Mouse (Mus musculus) midbrain, postnatal 0 days (tissue): ENCODE measurements around the gene Ccdc51. TPM values are rescaled to one million over a fixed set of nuclear protein-coding genes. Genes with fewer than 3 reads are reported as not detected.

Source experiments
- ATAC-seq: fragments of 200-750 bp; cut with Nextera tagmentation; 2 replicates; pipeline ENCODE4 v1.8.0; 2017; ENCODE audit warnings: moderate number of reproducible peaks, mild to moderate bottlenecking, moderate TSS enrichment, moderate library complexity; ENCODE audit not compliant: low FRiP score
- DNase-seq: peaks from one replicate; pipeline ENCODE4 v3.0.0-alpha.2; 2015; ENCODE audit warnings: low spot score
- H3K27ac ChIP-seq: fragments of 300-500 bp; sonication (generic); 2 replicates; pipeline ENCODE4 v1.5.1; 2014; ENCODE audit warnings: low read depth, mild to moderate bottlenecking, low read length, mixed read lengths
- H3K27me3 ChIP-seq: fragments of 300-500 bp; sonication (generic); 2 replicates; pipeline ENCODE4 v1.6.1; 2014; ENCODE audit warnings: low read length, control low read depth, mixed read lengths; ENCODE audit not compliant: insufficient read depth
- H3K36me3 ChIP-seq: fragments of 300-500 bp; sonication (generic); 2 replicates; pipeline ENCODE4 v1.6.1; 2014; ENCODE audit warnings: low read length, control low read depth, mixed read lengths; ENCODE audit not compliant: insufficient read depth
- H3K4me1 ChIP-seq: fragments of 300-500 bp; sonication (generic); 2 replicates; pipeline ENCODE4 v1.6.1; 2014; ENCODE audit warnings: mild to moderate bottlenecking, control low read depth, antibody characterized with exemption, low read length, mixed read lengths; ENCODE audit not compliant: insufficient read depth
- H3K4me2 ChIP-seq: fragments of 300-500 bp; sonication (generic); 2 replicates; pipeline ENCODE4 v1.6.1; 2014; ENCODE audit warnings: low read depth, mild to moderate bottlenecking, low read length, mixed read lengths; ENCODE audit not compliant: poor library complexity, severe bottlenecking
- H3K4me3 ChIP-seq: fragments of 300-500 bp; sonication (generic); 2 replicates; pipeline ENCODE4 v1.5.1; 2014; ENCODE audit warnings: low read depth, mild to moderate bottlenecking, low read length, moderate library complexity
- H3K9ac ChIP-seq: fragments of 300-500 bp; sonication (generic); replicated peaks from 2 replicates; pipeline ENCODE4 v1.6.1; 2014; ENCODE audit warnings: mild to moderate bottlenecking, low read length, moderate library complexity, mixed read lengths; ENCODE audit not compliant: poor library complexity, severe bottlenecking
- H3K9me3 ChIP-seq: fragments of 300-500 bp; sonication (generic); 2 replicates; pipeline ENCODE4 v1.6.1; 2016; ENCODE audit warnings: low read length, control low read depth
- CTCF ChIP-seq: IDR thresholded peaks from 2 replicates; pipeline ENCODE4 v1.5.1; 2016; ENCODE audit warnings: antibody characterized with exemption, mild to moderate bottlenecking
- WGBS: fragments of 180-500 bp; shearing (Covaris S2); extraction: QIAGEN DNeasy Blood & Tissue Kit; methylation state at CpG from one replicate; pipeline ENCODE4 v1.1.7; 2014; 5-methylcytosine and 5-hydroxymethylcytosine counted together
- polyA plus RNA-seq: library from polyadenylated mRNA; unstranded; fragments of >200 nt; fragmentation: Nextera tagmentation; extraction: Ambion mirVana; gene quantifications from 2 replicates; pipeline ENCODE4 v1.2.1, GENCODE M21; 2015
- total RNA-seq: library from RNA; depleted of rRNA; stranded (reverse); fragments of >200 nt; gene quantifications from 2 replicates; pipeline ENCODE4 v1.2.3, GENCODE M21; 2014

The Ccdc51 gene
- total and polyA plus RNA-seq, 2 experiments from 2014 or later, result 4.8 to 6.9 TPM

GRCm38 (mm10) chr9:109100307-109100928, 18.1 kb downstream of the Ccdc51 start:
- Histone ChIP-seq H3K4me1 (peaks cover 20% of the 10 kb centered on the region; the same call in 1 of the 2 replicates), H3K27ac (no peak overlapping the region), H3K36me3 (peaks cover 34% of the 10 kb centered on the region), H3K9ac (no peak overlapping the region), H3K4me2 (no peak overlapping the region), H3K4me3 (no peak overlapping the region), H3K27me3 (no peaks in the 10 kb centered on the region), H3K9me3 (no peaks in the 10 kb centered on the region)
- DNase-seq (no peak), ATAC-seq (no peak)
- TF ChIP-seq CTCF, result no peak
- 93% methylated on average over 20 of the region's 20 CpGs for WGBS

GRCm38 (mm10) chr9:109101933-109102445, 19.7 kb downstream of the Ccdc51 start:
- H3K36me3 ChIP-seq, result peaks cover 49% of the 10 kb centered on the region
- no peaks in the 10 kb centered on the region for H3K27me3 ChIP-seq
- peaks cover 14% of the 10 kb centered on the region; the same call in 1 of the 2 replicates for H3K4me1 ChIP-seq
- WGBS, result 91% methylated on average over 5 of the region's 5 CpGs
- DNase-seq (no peak), ATAC-seq (no peak)
- no peaks in the 10 kb centered on the region for H3K9me3 ChIP-seq
- no peak overlapping the region for H3K9ac ChIP-seq
- H3K4me2 ChIP-seq, result no peak overlapping the region
- H3K27ac ChIP-seq, result no peak overlapping the region
- no peak overlapping the region for H3K4me3 ChIP-seq
- TF ChIP-seq CTCF, result no peak

GRCm38 (mm10) chr9:109102541-109102940, 20.2 kb downstream of the Ccdc51 start:
- no peaks in the 10 kb centered on the region for H3K9me3 ChIP-seq
- H3K4me3 ChIP-seq, result no peak overlapping the region
- TF ChIP-seq CTCF, result no peak
- DNase-seq, result no peak
- WGBS, result 94% methylated on average over 3 of the region's 3 CpGs
- H3K27ac ChIP-seq, result no peak overlapping the region
- peaks cover 12% of the 10 kb centered on the region; the same call in 1 of the 2 replicates for H3K4me1 ChIP-seq
- no peak for ATAC-seq
- no peak overlapping the region for H3K9ac ChIP-seq
- no peak overlapping the region for H3K4me2 ChIP-seq
- H3K36me3 ChIP-seq, result peaks cover 49% of the 10 kb centered on the region
- no peaks in the 10 kb centered on the region for H3K27me3 ChIP-seq

- 0 out of 2 replicates have a peak, but pooled peaks cover 5% of the 10 kb centered on the region for H3K4me1 ChIP-seq
- no peak for DNase-seq
- TF ChIP-seq CTCF, result no peak
- H3K4me3 ChIP-seq, result no peak overlapping the region
- no peak overlapping the region for H3K4me2 ChIP-seq
- H3K9ac ChIP-seq, result 0 out of 2 replicates have a peak overlapping the region, but pooled peaks have one; percentile 19
- H3K9me3 ChIP-seq, result no peaks in the 10 kb centered on the region
- no peak for ATAC-seq
- WGBS, result 68% methylated on average over 7 of the region's 7 CpGs
- no peaks in the 10 kb centered on the region for H3K27me3 ChIP-seq
- H3K36me3 ChIP-seq, result peaks cover 54% of the 10 kb centered on the region
- no peak overlapping the region for H3K27ac ChIP-seq
Observed at GRCm38 (mm10) chr9:109103250-109103649, 21.0 kb downstream of the Ccdc51 start.

GRCm38 (mm10) chr9:109104083-109104482, 21.8 kb downstream of the Ccdc51 start:
- Histone ChIP-seq H3K27ac (no peak overlapping the region), H3K27me3 (no peaks in the 10 kb centered on the region), H3K4me3 (no peak overlapping the region), H3K4me2 (no peak overlapping the region), H3K9ac (no peak overlapping the region), H3K36me3 (peaks cover 62% of the 10 kb centered on the region), H3K9me3 (no peaks in the 10 kb centered on the region), H3K4me1 (no peaks in the 10 kb centered on the region)
- DNase-seq (no peak), ATAC-seq (no peak)
- no peak for TF ChIP-seq CTCF
- WGBS, result 91% methylated on average over 9 of the region's 9 CpGs

GRCm38 (mm10) chr9:109105011-109105410, 22.7 kb downstream of the Ccdc51 start:
- Histone ChIP-seq H3K36me3 (peaks cover 65% of the 10 kb centered on the region), H3K9ac (no peak overlapping the region), H3K4me3 (no peak overlapping the region), H3K4me1 (no peaks in the 10 kb centered on the region), H3K27me3 (no peaks in the 10 kb centered on the region), H3K9me3 (no peaks in the 10 kb centered on the region), H3K27ac (peak overlapping the region; percentile 18; the same call in 1 of the 2 replicates), H3K4me2 (no peak overlapping the region)
- no peak for TF ChIP-seq CTCF
- DNase-seq (peak; percentile 58), ATAC-seq (peak; percentile 21; the same call in 1 of the 2 replicates)
- 78% methylated on average over 12 of the region's 12 CpGs for WGBS
